Mouse (Mus musculus) kidney, postnatal 0 days (tissue): ENCODE data around the gene Dynlrb2. TPM values are rescaled to one million over a fixed set of nuclear protein-coding genes. Genes with fewer than 3 reads are reported as not detected.

ENCODE experiments used
- ATAC-seq: fragments of 200-750 bp; cut with Nextera tagmentation; replicated peaks from 2 replicates; pipeline ENCODE4 v1.8.0; 2017; ENCODE audit warnings: low read depth, moderate number of reproducible peaks, moderate TSS enrichment, moderate library complexity; ENCODE audit not compliant: low FRiP score
- DNase-seq: peaks from one replicate; pipeline ENCODE4 v3.0.0-alpha.2; 2016; ENCODE audit warnings: low spot score
- H3K27ac ChIP-seq: fragments of 300-500 bp; sonication (generic); 2 replicates; pipeline ENCODE4 v1.5.1; 2014; ENCODE audit warnings: mild to moderate bottlenecking
- H3K27me3 ChIP-seq: fragments of 300-500 bp; sonication (generic); 2 replicates; pipeline ENCODE4 v1.6.1; 2014; ENCODE audit warnings: low read length, mixed read lengths; ENCODE audit not compliant: insufficient read depth
- H3K36me3 ChIP-seq: fragments of 300-500 bp; sonication (generic); 2 replicates; pipeline ENCODE4 v1.6.1; 2014; ENCODE audit warnings: low read length, mixed read lengths; ENCODE audit not compliant: insufficient read depth
- H3K4me1 ChIP-seq: fragments of 300-500 bp; sonication (generic); replicated peaks from 2 replicates; pipeline ENCODE4 v1.6.1; 2014; ENCODE audit warnings: antibody characterized with exemption, low read length, mixed read lengths; ENCODE audit not compliant: insufficient read depth
- H3K4me2 ChIP-seq: fragments of 300-500 bp; sonication (generic); 2 replicates; pipeline ENCODE4 v1.6.1; 2014; ENCODE audit warnings: mild to moderate bottlenecking, low read length, moderate library complexity, mixed read lengths
- H3K4me3 ChIP-seq: fragments of 300-500 bp; sonication (generic); replicated peaks from 2 replicates; pipeline ENCODE4 v1.5.1; 2014; ENCODE audit warnings: low read depth, low read length
- H3K9ac ChIP-seq: fragments of 300-500 bp; sonication (generic); 2 replicates; pipeline ENCODE4 v1.6.1; 2014; ENCODE audit warnings: low read depth, low read length
- H3K9me3 ChIP-seq: fragments of 300-500 bp; sonication (generic); replicated peaks from 2 replicates; pipeline ENCODE4 v1.6.1; 2016; ENCODE audit warnings: low read length, inconsistent platforms, mixed read lengths
- CTCF ChIP-seq: IDR thresholded peaks from 2 replicates; pipeline ENCODE4 v1.5.1; 2016; ENCODE audit warnings: antibody characterized with exemption, low read depth, mild to moderate bottlenecking, moderate library complexity
- WGBS: fragments of 180-500 bp; shearing (Covaris S2); extraction: QIAGEN DNeasy Blood & Tissue Kit; methylation state at CpG from one replicate; pipeline ENCODE4 v1.1.7; 2014; 5-methylcytosine and 5-hydroxymethylcytosine counted together
- polyA plus RNA-seq: library from polyadenylated mRNA; unstranded; fragments of >200 nt; fragmentation: Nextera tagmentation; extraction: Ambion mirVana; gene quantifications from 2 replicates; pipeline ENCODE4 v1.2.1, GENCODE M21; 2015

Dynlrb2 gene
- polyA plus RNA-seq: 0.98 and 2.0 TPM in 2 replicates

DNA sequence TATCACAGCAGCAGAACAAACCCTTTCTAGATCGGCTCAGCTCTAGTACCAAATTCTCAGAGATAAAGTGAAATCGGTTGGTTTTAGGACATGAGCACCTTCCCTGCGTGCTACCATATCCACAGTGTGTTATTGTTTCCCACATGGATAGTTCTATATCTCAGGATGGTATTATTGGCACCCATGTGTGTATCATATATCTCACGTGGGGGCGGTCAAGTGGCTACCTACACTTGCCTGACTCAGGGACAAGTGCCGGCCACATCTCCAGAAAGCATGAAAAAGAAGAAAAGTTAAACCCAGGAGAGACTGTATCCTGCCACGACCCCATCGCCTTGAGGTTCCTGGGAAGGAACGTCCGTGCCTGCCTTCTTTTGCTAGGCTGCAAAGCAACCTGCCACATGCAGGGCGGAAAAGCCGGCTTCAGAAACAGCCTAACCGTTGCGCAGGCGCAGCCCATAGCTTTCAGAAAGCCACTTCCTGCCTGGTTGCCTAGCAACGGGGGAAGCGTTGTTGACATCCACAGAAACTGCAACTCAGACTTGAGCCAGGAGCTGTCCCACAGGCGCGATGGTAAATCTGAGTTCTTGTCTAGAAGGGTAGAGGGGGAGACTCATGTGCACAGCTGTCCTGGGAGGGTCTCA lies at the start of gene Dynlrb2:
Gene Dynlrb2 (plus strand): TSS at position 498 of the 644 bp plus-strand sequence.
- H3K4me3 ChIP-seq: peak within 1 kb of the TSS; percentile 35
- 7% methylated on average over 19 of the region's 19 CpGs for WGBS
- no peaks in the 10 kb centered on the region for H3K9me3 ChIP-seq
- H3K4me1 ChIP-seq: peaks cover 3% of the 10 kb centered on the region; the same call in 1 of the 2 replicates
- H3K9ac ChIP-seq: peak within 1 kb of the TSS; percentile 37; the same call in 1 of the 2 replicates
- peak within 1 kb of the TSS; percentile 77 for H3K4me2 ChIP-seq
- DNase-seq (peak; percentile 99), ATAC-seq (peak; percentile 91)
- TF ChIP-seq CTCF: peak; percentile 10; the same call in 1 of the 2 replicates
- H3K27me3 ChIP-seq: no peaks in the 10 kb centered on the region
- no peak within 1 kb of the TSS for H3K27ac ChIP-seq
- H3K36me3 ChIP-seq: no peaks in the 10 kb centered on the region

DNA sequence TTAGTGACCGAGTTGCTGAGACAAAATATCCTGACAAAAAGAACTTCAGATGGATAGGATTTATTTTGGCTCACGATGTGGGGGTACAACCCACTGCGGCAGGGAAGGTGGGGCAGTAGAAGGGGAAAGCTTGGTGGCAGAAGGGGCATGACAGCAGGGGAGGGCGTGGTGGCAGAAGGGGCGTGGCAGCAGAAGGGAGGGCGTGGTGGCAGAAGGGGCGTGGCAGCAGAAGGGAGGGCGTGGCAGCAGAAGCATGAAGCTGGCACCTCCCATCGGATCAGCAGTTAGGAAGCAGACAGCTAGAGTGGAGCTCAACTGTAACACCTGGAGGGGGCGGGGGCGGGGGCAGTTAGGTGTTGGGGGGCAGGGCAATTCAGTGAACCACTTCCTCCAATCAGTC lies 46.2 kb upstream of the Dynlrb2 start:
- no peak for TF ChIP-seq CTCF
- no peak for ATAC-seq
- no peaks in the 10 kb centered on the region for H3K9me3 ChIP-seq
- no peak overlapping the region for H3K9ac ChIP-seq
- H3K4me2 ChIP-seq: no peak overlapping the region
- 79% methylated on average over 11 of the region's 11 CpGs for WGBS
- H3K36me3 ChIP-seq: no peaks in the 10 kb centered on the region
- no peaks in the 10 kb centered on the region for H3K27me3 ChIP-seq
- H3K4me3 ChIP-seq: no peak overlapping the region
- no peak for DNase-seq
- no peaks in the 10 kb centered on the region for H3K4me1 ChIP-seq
- no peak overlapping the region for H3K27ac ChIP-seq

DNA sequence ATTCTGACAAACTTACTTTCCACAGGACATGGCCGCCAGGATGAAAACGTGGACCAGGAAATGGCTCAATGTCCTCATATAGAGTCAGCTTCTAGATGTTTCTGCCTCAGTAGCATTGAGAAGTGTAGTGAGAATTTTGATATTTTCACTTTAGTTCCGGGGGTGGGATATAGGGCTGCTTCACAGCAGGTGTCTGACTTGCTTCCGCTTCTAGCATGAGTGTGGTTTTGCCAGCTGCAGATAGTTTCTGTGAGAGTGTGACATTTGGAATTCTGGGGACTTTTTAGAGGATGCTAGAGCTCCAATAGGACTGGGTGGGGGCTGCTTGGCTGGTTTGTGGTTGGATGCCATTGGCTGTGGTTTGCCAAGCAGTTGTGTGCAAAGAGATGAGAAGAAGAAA lies 43.3 kb upstream of the Dynlrb2 start:
- 86% methylated on average over 4 of the region's 4 CpGs for WGBS
- Histone ChIP-seq H3K27me3 (no peaks in the 10 kb centered on the region), H3K36me3 (no peaks in the 10 kb centered on the region), H3K4me1 (no peaks in the 10 kb centered on the region), H3K4me2 (no peak overlapping the region), H3K9ac (no peak overlapping the region), H3K4me3 (no peak overlapping the region), H3K27ac (no peak overlapping the region), H3K9me3 (no peaks in the 10 kb centered on the region)
- ATAC-seq: no peak
- no peak for TF ChIP-seq CTCF
- no peak for DNase-seq

DNA sequence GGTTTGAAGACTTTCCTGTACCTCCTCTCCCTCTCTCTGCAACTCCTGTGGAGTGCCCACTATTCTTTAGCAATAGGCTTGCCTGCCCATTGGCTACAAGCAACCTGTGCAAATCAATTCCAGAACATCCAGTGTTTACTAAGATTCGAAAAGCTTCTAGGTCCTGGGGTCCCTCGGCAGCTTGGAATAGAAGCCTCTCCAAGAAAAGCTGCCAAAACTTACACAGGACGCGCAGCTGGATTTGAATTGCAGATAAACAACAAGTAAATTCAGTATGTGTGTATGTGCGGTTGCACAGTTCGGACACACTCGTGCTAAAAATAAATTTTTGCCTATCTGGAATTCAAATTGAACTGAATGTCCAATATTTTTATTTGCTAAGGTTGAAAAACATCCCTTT lies 38.2 kb upstream of the Dynlrb2 start:
- H3K36me3 ChIP-seq: no peaks in the 10 kb centered on the region
- ATAC-seq (no peak), DNase-seq (peak; percentile 5)
- no peaks in the 10 kb centered on the region for H3K27me3 ChIP-seq
- H3K9ac ChIP-seq: no peak overlapping the region
- H3K4me1 ChIP-seq: no peaks in the 10 kb centered on the region
- H3K27ac ChIP-seq: no peak overlapping the region
- no peaks in the 10 kb centered on the region for H3K9me3 ChIP-seq
- 70% methylated on average over 7 of the region's 7 CpGs for WGBS
- H3K4me3 ChIP-seq: no peak overlapping the region
- TF ChIP-seq CTCF: no peak
- H3K4me2 ChIP-seq: no peak overlapping the region

DNA sequence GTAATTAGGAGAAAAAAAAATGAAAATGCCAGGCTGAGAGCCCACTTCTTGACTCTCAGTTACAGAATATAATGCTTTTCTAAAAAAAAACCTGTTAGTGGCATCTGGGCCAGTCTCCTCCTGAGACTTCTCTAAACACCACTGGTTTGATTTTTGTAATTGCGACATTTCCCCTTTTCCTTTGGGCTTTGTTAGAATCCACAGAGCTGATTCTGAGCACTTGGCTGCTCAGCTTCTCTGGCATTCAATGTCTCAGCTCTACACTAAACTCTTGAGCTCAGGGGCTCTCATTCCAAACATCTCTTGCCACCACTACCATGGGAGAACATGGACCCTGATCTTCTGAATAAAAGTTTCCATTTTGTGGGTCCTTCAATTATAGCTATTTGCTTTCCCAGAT lies 37.7 kb upstream of the Dynlrb2 start:
- Histone ChIP-seq H3K36me3 (no peaks in the 10 kb centered on the region), H3K27me3 (no peaks in the 10 kb centered on the region), H3K27ac (no peak overlapping the region), H3K9ac (no peak overlapping the region), H3K4me3 (no peak overlapping the region), H3K4me2 (no peak overlapping the region), H3K4me1 (no peaks in the 10 kb centered on the region), H3K9me3 (no peaks in the 10 kb centered on the region)
- no peak for DNase-seq
- no peak for TF ChIP-seq CTCF
- WGBS: 85% methylated on average over 1 of the region's 1 CpGs
- no peak for ATAC-seq

DNA sequence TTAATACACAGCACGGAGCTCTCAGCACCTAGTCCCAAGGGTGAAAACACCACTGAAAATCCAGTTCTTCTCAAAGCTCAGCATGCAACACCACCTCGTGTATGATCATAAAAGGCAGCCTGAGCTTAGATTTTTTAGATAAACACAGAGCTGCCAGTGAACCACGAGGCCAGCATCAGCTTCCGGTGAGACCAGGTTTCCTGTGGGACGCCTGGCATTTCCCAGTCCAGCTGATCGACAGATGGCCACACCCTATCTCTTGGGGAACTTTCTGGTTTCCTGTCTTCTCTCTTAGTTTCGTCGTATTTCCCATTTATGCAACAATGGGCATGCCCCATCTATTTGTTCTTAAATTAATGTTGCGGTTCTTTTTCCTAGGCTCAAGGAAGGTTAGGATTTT lies 26.8 kb upstream of the Dynlrb2 start:
- Histone ChIP-seq H3K9me3 (no peaks in the 10 kb centered on the region), H3K27me3 (no peaks in the 10 kb centered on the region), H3K4me3 (no peak overlapping the region), H3K9ac (no peak overlapping the region), H3K4me2 (no peak overlapping the region), H3K4me1 (no peaks in the 10 kb centered on the region), H3K36me3 (no peaks in the 10 kb centered on the region), H3K27ac (no peak overlapping the region)
- DNase-seq (no peak), ATAC-seq (no peak)
- WGBS: 67% methylated on average over 9 of the region's 9 CpGs
- no peak for TF ChIP-seq CTCF

DNA sequence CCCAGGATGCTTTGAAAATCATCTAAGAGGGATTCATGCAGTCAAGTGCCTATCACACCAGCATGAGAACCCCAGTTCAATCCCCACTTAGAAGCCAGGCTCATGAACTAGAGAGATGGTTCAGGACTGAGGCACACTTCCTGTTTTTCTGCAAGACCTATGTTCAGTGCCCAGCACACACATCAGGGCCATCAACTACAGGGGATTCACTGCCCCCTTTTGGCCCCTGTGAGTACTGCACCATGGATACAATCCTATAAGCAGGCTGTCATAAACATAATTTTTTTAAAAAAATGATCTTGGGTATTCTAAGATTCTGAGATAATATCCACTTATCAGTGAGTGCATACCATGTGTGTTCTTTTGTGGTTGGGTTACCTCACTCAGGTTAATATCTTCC lies 26.1 kb upstream of the Dynlrb2 start:
- Histone ChIP-seq H3K4me3 (no peak overlapping the region), H3K27me3 (no peaks in the 10 kb centered on the region), H3K27ac (no peak overlapping the region), H3K4me2 (no peak overlapping the region), H3K4me1 (no peaks in the 10 kb centered on the region), H3K9me3 (no peaks in the 10 kb centered on the region), H3K9ac (no peak overlapping the region), H3K36me3 (no peaks in the 10 kb centered on the region)
- TF ChIP-seq CTCF: 0 out of 2 replicates have a peak, but pooled peaks have one; percentile 13
- ATAC-seq: no peak
- DNase-seq: no peak
